ENCODE assay signal across 18 mouse cellular contexts in the genomic region with DNA sequence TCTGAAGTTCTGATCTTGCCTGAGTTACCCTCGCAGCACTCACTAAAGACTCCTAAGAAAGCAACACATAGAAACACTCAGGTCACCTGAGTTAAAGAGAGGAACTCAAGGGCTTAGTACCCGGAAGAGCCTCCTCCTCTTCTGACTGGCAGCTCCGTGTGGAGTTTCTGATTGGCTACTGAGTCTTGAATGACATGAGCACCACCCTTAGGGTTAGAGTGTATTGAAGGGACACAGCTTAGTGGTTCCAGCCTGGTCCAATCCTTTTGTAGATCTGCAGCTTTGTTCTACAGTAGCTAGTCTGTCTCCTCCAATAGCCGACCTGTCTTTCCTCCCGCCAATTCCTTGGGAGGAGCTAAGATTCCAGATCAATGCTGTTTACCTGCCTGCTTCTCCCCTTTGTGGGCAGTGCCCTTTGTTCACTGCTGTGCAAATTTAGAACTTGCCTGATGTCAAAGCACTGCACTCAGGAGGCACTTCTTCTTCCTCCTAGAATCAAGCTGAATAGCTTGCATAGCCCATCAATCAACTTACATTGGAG. TPM values are rescaled to one million over a fixed set of nuclear protein-coding genes. Genes with fewer than 3 reads are reported as not detected.
DNase-seq lines count a peak whose midpoint lies in the region; ATAC-seq and TF ChIP-seq lines count a peak whose summit lies in the region.
"Not testable (repeated sequence)": the region's sequence is repeated elsewhere in the genome, so short reads cannot be mapped to it uniquely, and the experiment has no call there.
"Had no signal": no experiment of that assay in that cellular context is flagged by ENCODE, and none has a peak within 500 bp of the region (broad histone marks: within the 10 kb centered on the region; RNA-seq: fewer than 3 reads in every experiment).

A gene (minus strand): TSS at position 51 of the 541 bp plus-strand sequence.

- not testable (repeated sequence) for TF ChIP-seq CTCF in ES-Bruce4 (IDR thresholded peaks at IDR 0.05; ENCODE audit: low read depth, low read length); bone marrow macrophage, adult 2 months (IDR thresholded peaks at IDR 0.05; ENCODE audit: low read depth, low read length)

- H3K4me1 ChIP-seq in ES-Bruce4 (ENCODE audit: control insufficient read depth, insufficient read depth, low read length); bone marrow macrophage, adult 2 months (ENCODE audit: control insufficient read depth, insufficient read depth, low read length); heart, embryonic 13.5 days; lung, embryonic 16.5 days (replicated peaks; ENCODE audit: control insufficient read depth, insufficient read depth, low read length): not testable (repeated sequence)

- DNase-seq in A20 (ENCODE audit: low read depth, low spot score) (peak; percentile 26), R1 (ENCODE audit: low read depth, low spot score) (peak; percentile 83)
- DNase-seq in testis, postnatal 14 days (ENCODE audit: low spot score), result peak; percentile 5

- peak within 1 kb of the TSS; percentile 82 for H3K4me3 ChIP-seq in ES-Bruce4 (ENCODE audit: low read depth, low read length)
- peak within 1 kb of the TSS; percentile 51 for H3K4me3 ChIP-seq in bone marrow macrophage, adult 2 months (ENCODE audit: insufficient read depth, low read length)
- H3K4me3 ChIP-seq in heart, embryonic 13.5 days, result peak within 1 kb of the TSS; percentile 28
- peak within 1 kb of the TSS; percentile 18; the same call in 1 of the 2 replicates for H3K4me3 ChIP-seq in lung, embryonic 16.5 days (ENCODE audit: low read length)

- not testable (repeated sequence) for TF ChIP-seq EP300 in ES-Bruce4 (IDR thresholded peaks at IDR 0.05; ENCODE audit: insufficient read depth, low read depth, low read length)

- 42% methylated on average over 4 of the region's 5 CpGs for WGBS in heart, embryonic 13.5 days
- WGBS in lung, embryonic 16.5 days, result 52% methylated on average over 3 of the region's 5 CpGs

- peak within 1 kb of the TSS; percentile 74; the same call in 1 of the 2 replicates for H3K9ac ChIP-seq in ES-Bruce4 (ENCODE audit: low read depth, poor library complexity, severe bottlenecking)
- H3K9ac ChIP-seq in heart, embryonic 13.5 days; lung, embryonic 16.5 days (ENCODE audit: low read length): not testable (repeated sequence)

- H3K27ac ChIP-seq in ES-Bruce4 (ENCODE audit: insufficient read depth, low read length), result peak within 1 kb of the TSS; percentile 63; the same call in 1 of the 2 replicates
- H3K27ac ChIP-seq in bone marrow macrophage, adult 2 months (ENCODE audit: insufficient read depth, low read depth, low read length); heart, embryonic 13.5 days (replicated peaks); lung, embryonic 16.5 days (ENCODE audit: low read length): not testable (repeated sequence)

- not testable (repeated sequence) for ATAC-seq in heart, embryonic 13.5 days (ENCODE audit: extremely low read depth, insufficient number of reproducible peaks, low FRiP score, low TSS enrichment); lung, embryonic 16.5 days (ENCODE audit: low read depth); neutrophil, adult 5-6 weeks (ENCODE audit: extremely low read depth, insufficient number of reproducible peaks, low FRiP score, poor library complexity, severe bottlenecking)

- not testable (repeated sequence) for H3K9me3 ChIP-seq in ES-Bruce4 (replicated peaks; ENCODE audit: control insufficient read depth, insufficient read depth, low read length, poor library complexity, severe bottlenecking); heart, embryonic 13.5 days; lung, embryonic 16.5 days (ENCODE audit: control insufficient read depth, low read length)

- H3K27me3 ChIP-seq in ES-Bruce4 (ENCODE audit: control insufficient read depth, insufficient read depth, low read length, poor library complexity, severe bottlenecking); heart, embryonic 13.5 days (replicated peaks); lung, embryonic 16.5 days (ENCODE audit: control insufficient read depth, insufficient read depth, low read depth, low read length): not testable (repeated sequence)

- not testable (repeated sequence) for H3K36me3 ChIP-seq in ES-Bruce4 (ENCODE audit: control insufficient read depth, insufficient read depth, low read length, poor library complexity, severe bottlenecking); heart, embryonic 13.5 days; lung, embryonic 16.5 days (ENCODE audit: control insufficient read depth, insufficient read depth, low read length)

- TF ChIP-seq POLR2A in ES-Bruce4 (IDR thresholded peaks at IDR 0.05; ENCODE audit: insufficient read depth, low read length); bone marrow macrophage, adult 2 months (IDR thresholded peaks at IDR 0.05; ENCODE audit: borderline replicate concordance, low read depth, low read length): not testable (repeated sequence)

- H3K4me2 ChIP-seq in heart, embryonic 13.5 days; lung, embryonic 16.5 days (ENCODE audit: low read depth, low read length): not testable (repeated sequence)

RNA-seq across cellular contexts. Expression of the gene that starts here (rescaled TPM):
- 10.7 and 16.4 TPM in 2 replicates for polyA plus RNA-seq in ES-Bruce4 (2011; ENCODE audit: insufficient read depth, insufficient read length, low read depth, missing spikeins)
- 2.8 and 3.3 TPM in 2 replicates for polyA plus RNA-seq in bone marrow macrophage, adult 2 months (2012; ENCODE audit: insufficient read depth, insufficient read length, missing spikeins)
- 0.48 and 0.53 TPM in 2 replicates for polyA plus RNA-seq in heart, embryonic 13.5 days (2015; fragmentation: Nextera tagmentation; extraction: Ambion mirVana)
- 0.54 and 0.55 TPM in 2 replicates for polyA plus RNA-seq in lung, embryonic 16.5 days (2015; fragmentation: Nextera tagmentation; extraction: Ambion mirVana)
- 13.0 TPM in 1 of 2 replicates, not detected in the other for total RNA-seq in neutrophil, adult 5-6 weeks (2017)
- total RNA-seq: layer of hippocampus, postnatal 10 days; midbrain, postnatal 0 days had no signal
- polyA plus RNA-seq: adrenal gland, adult 2 months; heart, embryonic 11.5 days; hindbrain, embryonic 10.5 days; intestine, embryonic 14.5 days; limb, embryonic 11.5 days; lung, embryonic 14.5 days; neural tube, embryonic 14.5 days; small intestine, adult 2 months had no signal

Comparison
In these comparisons a context has a peak if more than half of its experiments do, and no peak if none do; other contexts are left out.
1. DNase-seq: peak in every context shown above with its lines; median percentile 83 in R1; 26 in A20; 5 in testis, postnatal 14 days.
2. H3K4me3 ChIP-seq: peak in every context shown above with its lines; median percentile 82 in ES-Bruce4; 51 in bone marrow macrophage, adult 2 months; 28 in heart, embryonic 13.5 days; 18 in lung, embryonic 16.5 days.